Mouse (Mus musculus): ENCODE measurements around the gene Higd1a.

Gene Higd1a

GRCm38 (mm10) chr9:121880840-121881239 is 22.7 kb upstream of the Higd1a start:
- peak; percentile 28 for DNase-seq (ENCODE audit: low spot score)

GRCm38 (mm10) chr9:121877052-121877740 is 19.0 kb upstream of the Higd1a start:
- peak; percentile 71 for DNase-seq (ENCODE audit: low spot score)

- no peak for DNase-seq (ENCODE audit: low spot score)
These were observed 15.4 kb upstream of the Higd1a start for GRCm38 (mm10) chr9:121873578-121873977.

- no peak for DNase-seq (ENCODE audit: low spot score)
These were observed 14.0 kb upstream of the Higd1a start for GRCm38 (mm10) chr9:121872062-121872683.

GRCm38 (mm10) chr9:121869973-121870515 is 11.9 kb upstream of the Higd1a start:
- peak; percentile 60 for DNase-seq (ENCODE audit: low spot score)

GRCm38 (mm10) chr9:121869432-121869831 is 11.3 kb upstream of the Higd1a start:
- DNase-seq (ENCODE audit: low spot score): no peak

- DNase-seq (ENCODE audit: low spot score): no peak
These were observed 10.1 kb upstream of the Higd1a start for GRCm38 (mm10) chr9:121868236-121868635.

- no peak for DNase-seq (ENCODE audit: low spot score)
These were observed 9.5 kb upstream of the Higd1a start for GRCm38 (mm10) chr9:121867632-121868031.

- no peak for DNase-seq (ENCODE audit: low spot score)
These were observed 7.4 kb upstream of the Higd1a start for GRCm38 (mm10) chr9:121865425-121866008.

GRCm38 (mm10) chr9:121864837-121865236 is 6.7 kb upstream of the Higd1a start:
- no peak for DNase-seq (ENCODE audit: low spot score)

GRCm38 (mm10) chr9:121860921-121861320 is 2.8 kb upstream of the Higd1a start:
- DNase-seq (ENCODE audit: low spot score): no peak

- DNase-seq (ENCODE audit: low spot score): no peak
These were observed 1.2 kb upstream of the Higd1a start for GRCm38 (mm10) chr9:121859345-121859744.

GRCm38 (mm10) chr9:121857474-121858152 is 549 bp downstream of the Higd1a start:
- peak; percentile 96 for DNase-seq (ENCODE audit: low spot score)

- peak; percentile 50 for DNase-seq (ENCODE audit: low spot score)
These were observed 1.3 kb downstream of the Higd1a start for GRCm38 (mm10) chr9:121856649-121857416.

- DNase-seq (ENCODE audit: low spot score): no peak
These were observed 3.9 kb downstream of the Higd1a start for GRCm38 (mm10) chr9:121854246-121854645.

- no peak for DNase-seq (ENCODE audit: low spot score)
These were observed 10.3 kb downstream of the Higd1a start for GRCm38 (mm10) chr9:121847842-121848241.

GRCm38 (mm10) chr9:121847138-121847537 is 11.0 kb downstream of the Higd1a start:
- DNase-seq (ENCODE audit: low spot score): no peak

GRCm38 (mm10) chr9:121846526-121847118 is 11.5 kb downstream of the Higd1a start:
- peak; percentile 62 for DNase-seq (ENCODE audit: low spot score)

GRCm38 (mm10) chr9:121842914-121843313 is 15.2 kb downstream of the Higd1a start:
- DNase-seq (ENCODE audit: low spot score): no peak

- DNase-seq (ENCODE audit: low spot score): no peak
These were observed 18.6 kb downstream of the Higd1a start for GRCm38 (mm10) chr9:121839622-121839965.

GRCm38 (mm10) chr9:121838829-121839621 is 19.1 kb downstream of the Higd1a start, which contains the start of gene Ccdc13:
TSS of gene Ccdc13 (minus strand) at chr9:121839461.
- DNase-seq (ENCODE audit: low spot score): no peak

Measured in MN1 (cell line).